Mouse (Mus musculus): ENCODE data around the gene Yy1. TPM values are rescaled to one million over a fixed set of nuclear protein-coding genes. Genes with fewer than 3 reads are reported as not detected.
A peak's percentile ranks its signal among the peaks of the same experiment; 100 is the strongest.

Yy1 gene
- polyA plus RNA-seq, 1 experiment, result 37.8 TPM

GRCm38 (mm10) chr12:108808465-108808864 lies 15.7 kb downstream of the Yy1 start:
- no peak for TF ChIP-seq CTCF (IDR thresholded peaks at IDR 0.05; ENCODE audit: borderline replicate concordance, control insufficient read depth, extremely low read depth, insufficient read depth, low read length, poor library complexity)
- TF ChIP-seq POLR2A (IDR thresholded peaks at IDR 0.05; ENCODE audit: control insufficient read depth, extremely low read depth, insufficient read depth, low read length, poor library complexity), result no peak
- 88% methylated on average over 2 of the region's 2 CpGs for WGBS
- H3K4me1 ChIP-seq (replicated peaks; ENCODE audit: control insufficient read depth, insufficient read depth, low read length), result peaks cover 8% of the 10 kb centered on the region
- H3K4me3 ChIP-seq (ENCODE audit: control insufficient read depth, insufficient read depth, low read length), result no peak overlapping the region
- no peaks in the 10 kb centered on the region for H3K27me3 ChIP-seq (ENCODE audit: control insufficient read depth, insufficient read depth, low read length)
- DNase-seq, result no peak
- peaks cover 28% of the 10 kb centered on the region; the same call in 1 of the 2 replicates for H3K36me3 ChIP-seq (ENCODE audit: control insufficient read depth, insufficient read depth, low read length)
- H3K27ac ChIP-seq (ENCODE audit: control insufficient read depth, insufficient read depth, low read length), result no peak overlapping the region

GRCm38 (mm10) chr12:108809771-108810170 lies 17.0 kb downstream of the Yy1 start:
- 97% methylated on average over 1 of the region's 1 CpGs for WGBS
- Histone ChIP-seq H3K27ac (ENCODE audit: control insufficient read depth, insufficient read depth, low read length) (no peak overlapping the region), H3K36me3 (ENCODE audit: control insufficient read depth, insufficient read depth, low read length) (peaks cover 28% of the 10 kb centered on the region), H3K4me1 (replicated peaks; ENCODE audit: control insufficient read depth, insufficient read depth, low read length) (peaks cover 4% of the 10 kb centered on the region), H3K27me3 (ENCODE audit: control insufficient read depth, insufficient read depth, low read length) (no peaks in the 10 kb centered on the region), H3K4me3 (ENCODE audit: control insufficient read depth, insufficient read depth, low read length) (no peak overlapping the region)
- DNase-seq, result no peak
- no peak for TF ChIP-seq POLR2A (IDR thresholded peaks at IDR 0.05; ENCODE audit: control insufficient read depth, extremely low read depth, insufficient read depth, low read length, poor library complexity)
- no peak for TF ChIP-seq CTCF (IDR thresholded peaks at IDR 0.05; ENCODE audit: borderline replicate concordance, control insufficient read depth, extremely low read depth, insufficient read depth, low read length, poor library complexity)

- peaks cover 2% of the 10 kb centered on the region for H3K4me1 ChIP-seq (replicated peaks; ENCODE audit: control insufficient read depth, insufficient read depth, low read length)
- TF ChIP-seq CTCF (IDR thresholded peaks at IDR 0.05; ENCODE audit: borderline replicate concordance, control insufficient read depth, extremely low read depth, insufficient read depth, low read length, poor library complexity), result no peak
- no peak for TF ChIP-seq POLR2A (IDR thresholded peaks at IDR 0.05; ENCODE audit: control insufficient read depth, extremely low read depth, insufficient read depth, low read length, poor library complexity)
- H3K36me3 ChIP-seq (ENCODE audit: control insufficient read depth, insufficient read depth, low read length), result peaks cover 34% of the 10 kb centered on the region
- 92% methylated on average over 7 of the region's 7 CpGs for WGBS
- H3K4me3 ChIP-seq (ENCODE audit: control insufficient read depth, insufficient read depth, low read length), result no peak overlapping the region
- no peak overlapping the region for H3K27ac ChIP-seq (ENCODE audit: control insufficient read depth, insufficient read depth, low read length)
- DNase-seq, result no peak
- no peaks in the 10 kb centered on the region for H3K27me3 ChIP-seq (ENCODE audit: control insufficient read depth, insufficient read depth, low read length)
Observed at GRCm38 (mm10) chr12:108810309-108810708, 17.5 kb downstream of the Yy1 start.

GRCm38 (mm10) chr12:108811133-108811532 lies 18.4 kb downstream of the Yy1 start:
- Histone ChIP-seq H3K27ac (ENCODE audit: control insufficient read depth, insufficient read depth, low read length) (no peak overlapping the region), H3K36me3 (ENCODE audit: control insufficient read depth, insufficient read depth, low read length) (peaks cover 36% of the 10 kb centered on the region), H3K4me3 (ENCODE audit: control insufficient read depth, insufficient read depth, low read length) (no peak overlapping the region), H3K4me1 (replicated peaks; ENCODE audit: control insufficient read depth, insufficient read depth, low read length) (no peaks in the 10 kb centered on the region; the same call in 1 of the 2 replicates), H3K27me3 (ENCODE audit: control insufficient read depth, insufficient read depth, low read length) (no peaks in the 10 kb centered on the region)
- TF ChIP-seq POLR2A (IDR thresholded peaks at IDR 0.05; ENCODE audit: control insufficient read depth, extremely low read depth, insufficient read depth, low read length, poor library complexity) (no peak), CTCF (IDR thresholded peaks at IDR 0.05; ENCODE audit: borderline replicate concordance, control insufficient read depth, extremely low read depth, insufficient read depth, low read length, poor library complexity) (no peak)
- peak; percentile 44 for DNase-seq
- WGBS, result 15% methylated on average over 2 of the region's 2 CpGs

GRCm38 (mm10) chr12:108812463-108812862 lies 19.7 kb downstream of the Yy1 start:
- 93% methylated on average over 6 of the region's 6 CpGs for WGBS
- Histone ChIP-seq H3K27ac (ENCODE audit: control insufficient read depth, insufficient read depth, low read length) (no peak overlapping the region), H3K36me3 (ENCODE audit: control insufficient read depth, insufficient read depth, low read length) (peaks cover 39% of the 10 kb centered on the region), H3K27me3 (ENCODE audit: control insufficient read depth, insufficient read depth, low read length) (no peaks in the 10 kb centered on the region), H3K4me1 (replicated peaks; ENCODE audit: control insufficient read depth, insufficient read depth, low read length) (no peaks in the 10 kb centered on the region; the same call in 1 of the 2 replicates), H3K4me3 (ENCODE audit: control insufficient read depth, insufficient read depth, low read length) (no peak overlapping the region)
- no peak for TF ChIP-seq CTCF (IDR thresholded peaks at IDR 0.05; ENCODE audit: borderline replicate concordance, control insufficient read depth, extremely low read depth, insufficient read depth, low read length, poor library complexity)
- TF ChIP-seq POLR2A (IDR thresholded peaks at IDR 0.05; ENCODE audit: control insufficient read depth, extremely low read depth, insufficient read depth, low read length, poor library complexity), result no peak
- no peak for DNase-seq

- Histone ChIP-seq H3K4me1 (replicated peaks; ENCODE audit: control insufficient read depth, insufficient read depth, low read length) (no peaks in the 10 kb centered on the region; the same call in 1 of the 2 replicates), H3K27me3 (ENCODE audit: control insufficient read depth, insufficient read depth, low read length) (no peaks in the 10 kb centered on the region), H3K27ac (ENCODE audit: control insufficient read depth, insufficient read depth, low read length) (no peak overlapping the region), H3K4me3 (ENCODE audit: control insufficient read depth, insufficient read depth, low read length) (no peak overlapping the region), H3K36me3 (ENCODE audit: control insufficient read depth, insufficient read depth, low read length) (peaks cover 33% of the 10 kb centered on the region)
- WGBS, result 96% methylated on average over 6 of the region's 6 CpGs
- no peak for DNase-seq
- TF ChIP-seq CTCF (IDR thresholded peaks at IDR 0.05; ENCODE audit: borderline replicate concordance, control insufficient read depth, extremely low read depth, insufficient read depth, low read length, poor library complexity) (no peak), POLR2A (IDR thresholded peaks at IDR 0.05; ENCODE audit: control insufficient read depth, extremely low read depth, insufficient read depth, low read length, poor library complexity) (no peak)
Observed at GRCm38 (mm10) chr12:108814470-108814869, 21.7 kb downstream of the Yy1 start.

GRCm38 (mm10) chr12:108816569-108816968 lies 23.8 kb downstream of the Yy1 start:
- Histone ChIP-seq H3K27me3 (ENCODE audit: control insufficient read depth, insufficient read depth, low read length) (no peaks in the 10 kb centered on the region), H3K27ac (ENCODE audit: control insufficient read depth, insufficient read depth, low read length) (no peak overlapping the region), H3K4me1 (replicated peaks; ENCODE audit: control insufficient read depth, insufficient read depth, low read length) (no peaks in the 10 kb centered on the region), H3K36me3 (ENCODE audit: control insufficient read depth, insufficient read depth, low read length) (peaks cover 32% of the 10 kb centered on the region), H3K4me3 (ENCODE audit: control insufficient read depth, insufficient read depth, low read length) (no peak overlapping the region)
- TF ChIP-seq CTCF (IDR thresholded peaks at IDR 0.05; ENCODE audit: borderline replicate concordance, control insufficient read depth, extremely low read depth, insufficient read depth, low read length, poor library complexity) (no peak), POLR2A (IDR thresholded peaks at IDR 0.05; ENCODE audit: control insufficient read depth, extremely low read depth, insufficient read depth, low read length, poor library complexity) (no peak)
- DNase-seq, result no peak
- WGBS, result 93% methylated on average over 11 of the region's 11 CpGs

Data from thymus, adult 2 months (tissue).